Mouse (Mus musculus): ENCODE measurements around the gene Lct.

DNA sequence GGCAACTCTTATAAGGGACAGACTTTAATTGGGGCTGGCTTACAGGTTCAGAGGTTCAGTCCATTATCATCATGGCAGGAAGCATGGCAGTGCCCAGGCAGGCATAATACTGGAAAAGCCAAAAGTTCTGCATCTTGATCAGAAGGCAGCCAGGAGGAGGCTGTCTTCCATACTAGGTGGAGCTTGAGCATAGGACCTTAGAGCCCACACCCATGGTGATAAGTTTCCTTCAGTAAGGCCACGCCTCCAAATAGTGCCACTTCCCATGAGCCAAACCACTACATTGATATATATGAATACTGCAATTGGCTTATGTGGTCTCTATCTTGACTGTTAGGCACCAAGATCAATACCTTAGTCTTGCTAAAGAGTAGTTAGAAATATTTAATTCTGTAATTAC is 52.2 kb downstream of the Lct start:
- no peak for TF ChIP-seq CTCF (IDR thresholded peaks at IDR 0.05; ENCODE audit: extremely low read depth, insufficient read depth, insufficient read length, insufficient replicate concordance)
- TF ChIP-seq POLR2A (IDR thresholded peaks at IDR 0.05; ENCODE audit: low read depth, low read length): no peak
